In the genomic region with DNA sequence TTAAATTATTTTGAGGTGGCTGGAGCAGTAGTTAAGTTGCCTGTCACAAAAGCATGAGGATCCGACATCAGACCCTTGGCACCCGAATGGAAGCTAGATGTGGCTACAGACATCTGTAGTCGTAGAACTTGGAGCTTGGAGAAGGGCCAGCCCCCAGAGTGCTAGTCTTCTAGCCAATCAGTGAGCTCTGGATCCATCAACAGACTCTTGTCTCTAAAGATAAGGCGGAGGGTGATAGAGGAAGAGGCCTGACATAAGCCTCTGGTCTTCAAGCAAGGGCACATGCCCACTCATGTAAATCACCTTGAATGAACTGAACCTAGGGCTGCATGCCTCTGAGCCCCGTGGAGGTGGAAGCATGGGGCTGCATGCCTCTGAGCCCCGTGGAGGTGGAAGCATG, we compare ENCODE assay signal across 23 mouse cellular contexts. TPM values are rescaled to one million over a fixed set of nuclear protein-coding genes. Genes with fewer than 3 reads are reported as not detected.
A peak's percentile ranks its signal among the peaks of the same experiment; 100 is the strongest.
DNase-seq lines count a peak whose midpoint lies in the region; ATAC-seq and TF ChIP-seq lines count a peak whose summit lies in the region.
"Had no signal": no experiment of that assay in that cellular context is flagged by ENCODE, and none has a peak within 500 bp of the region (broad histone marks: within the 10 kb centered on the region; RNA-seq: fewer than 3 reads in every experiment).

No protein-coding gene starts in this region.

- WGBS in heart, embryonic 12.5 days = 28% methylated on average over 6 of the region's 6 CpGs
- 27% methylated on average over 6 of the region's 6 CpGs for WGBS in heart, embryonic 16.5 days
- WGBS in lung, embryonic 14.5 days = 51% methylated on average over 6 of the region's 6 CpGs
- WGBS in stomach, postnatal 0 days = 75% methylated on average over 6 of the region's 6 CpGs

- ATAC-seq in heart, embryonic 12.5 days (ENCODE audit: insufficient number of reproducible peaks, low FRiP score) = no peak
- peak; percentile 63 for ATAC-seq in heart, embryonic 16.5 days (replicated peaks; ENCODE audit: extremely low read depth, insufficient read depth, low FRiP score)
- peak; percentile 24; the same call in 1 of the 2 replicates for ATAC-seq in lung, embryonic 14.5 days (ENCODE audit: insufficient read depth)
- no peak for ATAC-seq in stomach, postnatal 0 days (ENCODE audit: low FRiP score, low TSS enrichment)
- ATAC-seq: activated CD4-positive, CD25-positive, alpha-beta regulatory T cell, adult 4 months; forebrain, embryonic 14.5 days; forebrain, embryonic 16.5 days; Patski had no signal

- H3K4me1 ChIP-seq in heart, embryonic 12.5 days (replicated peaks) = peaks cover 15% of the 10 kb centered on the region
- H3K4me1 ChIP-seq in heart, embryonic 16.5 days (ENCODE audit: control insufficient read depth, insufficient read depth, low read length) = peaks cover 9% of the 10 kb centered on the region; the same call in 1 of the 2 replicates
- H3K4me1 ChIP-seq in lung, embryonic 14.5 days (ENCODE audit: insufficient read depth) = no peaks in the 10 kb centered on the region
- no peaks in the 10 kb centered on the region for H3K4me1 ChIP-seq in stomach, postnatal 0 days (replicated peaks; ENCODE audit: control insufficient read depth, insufficient read depth)
- H3K4me1 ChIP-seq: embryonic facial prominence, embryonic 12.5 days; forebrain, embryonic 12.5 days had no signal

- no peak for TF ChIP-seq CTCF in lung, embryonic 14.5 days (IDR thresholded peaks at IDR 0.05; ENCODE audit: low read depth)
- no peak for TF ChIP-seq CTCF in stomach, postnatal 0 days (IDR thresholded peaks at IDR 0.05; ENCODE audit: low read depth)

- H3K27me3 ChIP-seq in heart, embryonic 12.5 days (replicated peaks) = no peaks in the 10 kb centered on the region
- no peaks in the 10 kb centered on the region for H3K27me3 ChIP-seq in heart, embryonic 16.5 days (ENCODE audit: control insufficient read depth, insufficient read depth, low read length)
- H3K27me3 ChIP-seq in lung, embryonic 14.5 days (ENCODE audit: insufficient read depth, low read length) = no peaks in the 10 kb centered on the region
- no peaks in the 10 kb centered on the region for H3K27me3 ChIP-seq in stomach, postnatal 0 days (ENCODE audit: control insufficient read depth, insufficient read depth, low read length)
- H3K27me3 ChIP-seq: embryonic facial prominence, embryonic 12.5 days; forebrain, embryonic 12.5 days; Patski had no signal

- no peak for TF ChIP-seq EP300 in stomach, postnatal 0 days (optimal IDR thresholded peaks at IDR 0.05)

- no peak overlapping the region for H3K4me2 ChIP-seq in heart, embryonic 12.5 days
- no peak overlapping the region for H3K4me2 ChIP-seq in heart, embryonic 16.5 days (ENCODE audit: low read depth, low read length)
- no peak overlapping the region for H3K4me2 ChIP-seq in lung, embryonic 14.5 days
- H3K4me2 ChIP-seq in stomach, postnatal 0 days (replicated peaks; ENCODE audit: low read depth) = no peak overlapping the region
- H3K4me2 ChIP-seq: embryonic facial prominence, embryonic 12.5 days; forebrain, embryonic 12.5 days had no signal

- H3K36me3 ChIP-seq in heart, embryonic 12.5 days = peaks cover 28% of the 10 kb centered on the region
- H3K36me3 ChIP-seq in heart, embryonic 16.5 days (ENCODE audit: control insufficient read depth, insufficient read depth) = peaks cover 14% of the 10 kb centered on the region; the same call in 1 of the 2 replicates
- no peaks in the 10 kb centered on the region for H3K36me3 ChIP-seq in lung, embryonic 14.5 days (ENCODE audit: insufficient read depth)
- no peaks in the 10 kb centered on the region for H3K36me3 ChIP-seq in stomach, postnatal 0 days (ENCODE audit: control insufficient read depth, insufficient read depth, low read length)
- H3K36me3 ChIP-seq: embryonic facial prominence, embryonic 12.5 days had no signal

- H3K4me3 ChIP-seq in heart, embryonic 12.5 days = no peak overlapping the region
- H3K4me3 ChIP-seq in heart, embryonic 16.5 days (ENCODE audit: low read length) = no peak overlapping the region
- no peak overlapping the region for H3K4me3 ChIP-seq in lung, embryonic 14.5 days (ENCODE audit: low read depth, low read length)
- H3K4me3 ChIP-seq in stomach, postnatal 0 days (ENCODE audit: low read depth, low read length) = no peak overlapping the region
- H3K4me3 ChIP-seq: embryonic facial prominence, embryonic 10.5 days; embryonic facial prominence, embryonic 12.5 days; forebrain, embryonic 12.5 days had no signal

- intact Hi-C loops in heart, postnatal 36 days (cut with DNase I) = no loop called here
- intact Hi-C loops in left cerebral cortex, postnatal 14 days (cut with DNase I) = no loop called here

- H3K9ac ChIP-seq in heart, embryonic 12.5 days = no peak overlapping the region
- H3K9ac ChIP-seq in heart, embryonic 16.5 days (ENCODE audit: low read length) = no peak overlapping the region
- H3K9ac ChIP-seq in lung, embryonic 14.5 days = no peak overlapping the region
- no peak overlapping the region for H3K9ac ChIP-seq in stomach, postnatal 0 days (ENCODE audit: low read length)
- H3K9ac ChIP-seq: embryonic facial prominence, embryonic 12.5 days; forebrain, embryonic 12.5 days had no signal

- H3K27ac ChIP-seq in heart, embryonic 12.5 days (ENCODE audit: poor library complexity, severe bottlenecking) = no peak overlapping the region
- no peak overlapping the region for H3K27ac ChIP-seq in heart, embryonic 16.5 days (ENCODE audit: low read length)
- no peak overlapping the region for H3K27ac ChIP-seq in lung, embryonic 14.5 days (ENCODE audit: low read depth)
- H3K27ac ChIP-seq in stomach, postnatal 0 days (replicated peaks) = no peak overlapping the region
- H3K27ac ChIP-seq: embryonic facial prominence, embryonic 10.5 days; embryonic facial prominence, embryonic 12.5 days; forebrain, embryonic 12.5 days had no signal

- peak; percentile 80 for DNase-seq in heart, adult 11 months
- no peak for DNase-seq in heart, postnatal 36 days
- DNase-seq in lung, embryonic 14.5 days = peak; percentile 35
- DNase-seq in lung, postnatal 4 days = no peak
- DNase-seq in stomach, postnatal 0 days (ENCODE audit: low spot score) = peak; percentile 5
- no peak for DNase-seq in left cerebral cortex, postnatal 14 days (ENCODE audit: low spot score in 2 of 2)
- DNase-seq: adrenal gland, adult 8-10 months; adrenal gland, postnatal 14 days; adrenal gland, postnatal 36 days; cerebellum, adult 11-12 months; cerebellum, adult 2 months; cerebellum, adult 9-10 months; cerebellum, postnatal 10 days; cerebellum, postnatal 25 days had no signal

- 0 out of 2 replicates have a peak, but pooled peaks cover 6% of the 10 kb centered on the region for H3K9me3 ChIP-seq in heart, embryonic 12.5 days (replicated peaks)
- H3K9me3 ChIP-seq in heart, embryonic 16.5 days (replicated peaks; ENCODE audit: control insufficient read depth, low read length) = peaks cover 7% of the 10 kb centered on the region
- no peaks in the 10 kb centered on the region; the same call in 1 of the 2 replicates for H3K9me3 ChIP-seq in lung, embryonic 14.5 days (ENCODE audit: low read depth, low read length)
- no peaks in the 10 kb centered on the region for H3K9me3 ChIP-seq in stomach, postnatal 0 days (ENCODE audit: control insufficient read depth, low read length)
- H3K9me3 ChIP-seq: embryonic facial prominence, embryonic 12.5 days had no signal

RNA-seq across cellular contexts. Expression of a gene that starts 29.8 kb away (rescaled TPM):
- 64.2 and 67.3 TPM in 2 replicates for polyA plus RNA-seq in heart, embryonic 12.5 days (2016; fragmentation: Nextera tagmentation; extraction: Ambion mirVana)
- 76.2 and 87.3 TPM in 2 replicates for polyA plus RNA-seq in heart, embryonic 16.5 days (2015; fragmentation: Nextera tagmentation; extraction: Ambion mirVana)
- 100 to 1,000 TPM; 102 to 117 TPM for total RNA-seq in heart, postnatal 36 days (2021)
- polyA plus RNA-seq in lung, embryonic 14.5 days (2014; fragmentation: Nextera tagmentation; extraction: Ambion mirVana) = 26.8 and 27.9 TPM in 2 replicates
- 103 and 105 TPM in 2 replicates for polyA plus RNA-seq in stomach, postnatal 0 days (2015; fragmentation: Nextera tagmentation; extraction: Ambion mirVana)
- 100 to 1,000 TPM; 202 to 226 TPM for total RNA-seq in left cerebral cortex, postnatal 14 days (2021)

RNA-seq across cellular contexts. Expression of a gene that starts 36.7 kb away (rescaled TPM):
- polyA plus RNA-seq in heart, embryonic 12.5 days (2016; fragmentation: Nextera tagmentation; extraction: Ambion mirVana) = 65.7 and 69.2 TPM in 2 replicates
- polyA plus RNA-seq in heart, embryonic 16.5 days (2015; fragmentation: Nextera tagmentation; extraction: Ambion mirVana) = 43.4 and 43.5 TPM in 2 replicates
- total RNA-seq in heart, postnatal 36 days (2021) = 10 to 100 TPM; 41.8 to 45.3 TPM
- polyA plus RNA-seq in lung, embryonic 14.5 days (2014; fragmentation: Nextera tagmentation; extraction: Ambion mirVana) = 76.9 and 86.0 TPM in 2 replicates
- 21.4 and 24.7 TPM in 2 replicates for polyA plus RNA-seq in stomach, postnatal 0 days (2015; fragmentation: Nextera tagmentation; extraction: Ambion mirVana)
- total RNA-seq in left cerebral cortex, postnatal 14 days (2021) = 100 to 1,000 TPM; 234 to 251 TPM

Comparison
In these comparisons a context has a peak if more than half of its experiments do, and no peak if none do; other contexts are left out.
1. DNase-seq: peak in heart, adult 11 months (single experiment), lung, embryonic 14.5 days (single experiment) and stomach, postnatal 0 days (single experiment); none in heart, postnatal 36 days (0 of 2), lung, postnatal 4 days (0 of 2) and left cerebral cortex, postnatal 14 days (0 of 2).
2. ATAC-seq: peak in heart, embryonic 16.5 days (single experiment) and lung, embryonic 14.5 days (single experiment); none in heart, embryonic 12.5 days (single experiment) and stomach, postnatal 0 days (single experiment).